Mouse (Mus musculus): ENCODE data around the gene Rasa3. TPM values are rescaled to one million over a fixed set of nuclear protein-coding genes. Genes with fewer than 3 reads are reported as not detected.

Gene Rasa3
- polyA plus RNA-seq, 1 experiment from 2014 or later = 28.1 TPM

DNA sequence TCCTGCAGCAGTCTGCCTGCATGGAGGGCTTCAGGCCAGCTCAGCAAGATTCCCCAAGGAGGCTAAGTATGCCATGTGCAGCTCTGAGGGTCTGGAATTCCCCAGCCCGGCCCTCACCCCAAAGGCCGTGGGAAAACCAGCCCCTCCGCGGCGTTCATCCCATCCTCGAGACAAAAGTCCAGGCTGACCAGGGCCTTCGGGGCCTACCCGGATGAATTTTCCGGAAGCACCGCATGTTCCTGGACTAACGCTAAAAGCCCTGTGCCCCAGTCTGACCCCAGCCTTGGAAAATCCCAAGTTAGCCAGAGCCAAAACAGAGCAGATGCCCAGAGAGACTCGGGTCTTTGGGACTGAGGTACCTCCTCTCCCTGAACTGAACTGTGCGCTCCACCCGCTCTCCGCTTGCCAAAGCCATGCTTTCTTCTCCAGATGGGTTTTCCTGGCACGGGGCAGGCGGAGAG, 7.4 kb downstream of the Rasa3 start:
- DNase-seq (ENCODE audit: low read depth, low spot score) = no peak
- no peaks in the 10 kb centered on the region for H3K27me3 ChIP-seq

DNA sequence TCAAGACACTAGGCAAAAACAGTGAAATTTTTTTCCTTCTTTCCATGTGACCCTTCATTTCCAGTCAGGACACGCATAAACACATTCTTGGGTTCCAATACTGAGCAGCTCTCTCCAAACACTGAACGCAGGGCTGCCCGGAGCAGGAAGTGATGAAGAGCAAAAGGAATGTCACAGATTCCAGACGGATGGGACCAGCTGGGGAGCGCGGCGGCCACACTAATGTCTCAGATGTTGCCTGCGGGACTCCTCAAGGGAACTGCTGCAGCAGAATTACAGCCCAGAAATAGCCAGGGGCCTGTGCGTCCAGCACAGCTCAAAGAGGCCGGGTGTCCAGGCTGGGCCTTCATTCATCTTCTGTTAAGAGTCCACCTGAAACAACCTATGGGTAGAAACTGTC, 9.0 kb downstream of the Rasa3 start:
- POLR2A ChIA-PET = no interaction called here
- peak; percentile 91 for ATAC-seq
- no peak for DNase-seq (ENCODE audit: low read depth, low spot score)
- in situ Hi-C loops (cut with MboI; ENCODE audit: low pct_unique_long_range_greater_than_20kb) = no loop called here
- no peaks in the 10 kb centered on the region for H3K27me3 ChIP-seq
- TF ChIP-seq CTCF (IDR thresholded peaks at IDR 0.05) = no peak
- CTCF ChIA-PET = interaction anchor here (1.2 to 2.1 kb wide), 2 partner anchors 53 to 86 kb away, joined by 3 to 5 read pairs; no protein-coding TSS in a partner anchor

More for the DNA sequence above, 7.4 kb downstream of the Rasa3 start:
- TF ChIP-seq CTCF (IDR thresholded peaks at IDR 0.05) = no peak
- CTCF ChIA-PET = interaction anchor here (2.1 kb wide), 1 partner anchor 55 kb away, joined by 5 read pairs; no protein-coding TSS in a partner anchor
- in situ Hi-C loops (cut with MboI; ENCODE audit: low pct_unique_long_range_greater_than_20kb) = no loop called here
- ATAC-seq = no peak
- POLR2A ChIA-PET = no interaction called here

- DNase-seq (ENCODE audit: low read depth, low spot score) (no peak), ATAC-seq (peak; percentile 28)
- ChIA-PET POLR2A (no interaction called here), CTCF (interaction anchor here (1.2 to 2.1 kb wide), 3 partner anchors 53 to 103 kb away, joined by 3 to 5 read pairs (median 3); no protein-coding TSS in a partner anchor)
- H3K27me3 ChIP-seq = no peaks in the 10 kb centered on the region
- in situ Hi-C loops (cut with MboI; ENCODE audit: low pct_unique_long_range_greater_than_20kb) = no loop called here
- no peak for TF ChIP-seq CTCF (IDR thresholded peaks at IDR 0.05)
These were observed 9.5 kb downstream of the Rasa3 start for GRCm38 (mm10) chr8:13667917-13668316.

GRCm38 (mm10) chr8:13665944-13666343, 11.5 kb downstream of the Rasa3 start:
- in situ Hi-C loops (cut with MboI; ENCODE audit: low pct_unique_long_range_greater_than_20kb) = no loop called here
- ChIA-PET CTCF (interaction anchor here (1.1 kb wide), 1 partner anchor 25 kb away, joined by 3 read pairs; no protein-coding TSS in a partner anchor), POLR2A (no interaction called here)
- no peak for TF ChIP-seq CTCF (IDR thresholded peaks at IDR 0.05)
- no peaks in the 10 kb centered on the region for H3K27me3 ChIP-seq
- DNase-seq (ENCODE audit: low read depth, low spot score) = no peak
- no peak for ATAC-seq

GRCm38 (mm10) chr8:13665538-13665937, 11.9 kb downstream of the Rasa3 start:
- no peaks in the 10 kb centered on the region for H3K27me3 ChIP-seq
- no peak for TF ChIP-seq CTCF (IDR thresholded peaks at IDR 0.05)
- DNase-seq (ENCODE audit: low read depth, low spot score) (no peak), ATAC-seq (no peak)
- CTCF ChIA-PET = interaction anchor here (1.1 kb wide), 1 partner anchor 25 kb away, joined by 3 read pairs; no protein-coding TSS in a partner anchor
- POLR2A ChIA-PET = no interaction called here
- in situ Hi-C loops (cut with MboI; ENCODE audit: low pct_unique_long_range_greater_than_20kb) = no loop called here

DNA sequence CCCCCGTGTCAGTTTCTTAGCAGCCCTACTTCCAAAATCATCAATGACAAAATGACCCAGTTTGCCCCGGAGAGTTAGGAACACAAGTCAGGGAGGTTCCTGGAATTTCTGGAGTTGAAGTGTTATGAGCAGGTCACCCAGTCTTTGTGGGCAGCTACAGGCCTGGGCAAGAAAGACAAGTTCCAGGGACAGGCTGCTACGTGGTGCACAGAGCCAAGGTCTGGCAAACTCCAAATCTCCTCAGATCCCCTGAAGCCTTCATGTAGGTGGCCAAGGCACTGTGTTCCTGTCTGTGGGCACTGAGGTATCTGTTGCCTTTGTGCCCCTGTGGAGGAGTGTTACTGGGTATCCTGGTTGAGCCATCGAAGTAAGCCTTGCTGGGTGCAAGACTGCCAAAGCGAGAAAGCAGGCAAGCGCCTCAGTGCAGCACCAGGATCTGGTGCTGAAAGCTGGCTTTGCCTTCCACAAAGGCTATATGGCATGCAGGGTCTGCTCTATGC, 12.6 kb downstream of the Rasa3 start:
- in situ Hi-C loops (cut with MboI; ENCODE audit: low pct_unique_long_range_greater_than_20kb) = no loop called here
- CTCF ChIA-PET = interaction anchor here (1.1 kb wide), 1 partner anchor 24 kb away, joined by 3 read pairs; no protein-coding TSS in a partner anchor

DNA sequence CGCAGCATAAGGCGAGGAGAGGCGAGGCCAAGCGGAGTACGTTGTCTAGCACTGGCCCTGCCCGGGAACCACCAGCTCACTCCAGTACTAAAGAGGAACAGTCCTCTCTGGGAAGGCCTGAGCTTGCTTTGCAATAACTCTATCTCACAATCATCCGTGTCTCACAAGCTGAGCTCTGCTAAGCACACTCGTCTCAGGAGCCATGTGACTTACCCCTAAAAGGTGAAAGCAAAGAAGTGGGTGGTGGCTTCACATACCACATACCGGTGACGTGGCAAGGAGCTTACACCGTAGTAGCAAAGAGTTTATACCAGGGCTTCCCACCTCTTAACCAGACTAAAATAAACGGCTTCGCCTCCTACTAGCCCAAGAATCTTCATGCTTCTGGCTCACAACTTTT, 17.1 kb downstream of the Rasa3 start:
- ChIA-PET POLR2A (no interaction called here), CTCF (interaction anchor here (0.9 to 2.0 kb wide), 2 partner anchors 10 to 14 kb away, joined by 3 to 5 read pairs; no protein-coding TSS in a partner anchor)
- ATAC-seq (no peak), DNase-seq (ENCODE audit: low read depth, low spot score) (no peak)
- in situ Hi-C loops (cut with MboI; ENCODE audit: low pct_unique_long_range_greater_than_20kb) = no loop called here
- TF ChIP-seq CTCF (IDR thresholded peaks at IDR 0.05) = no peak
- no peaks in the 10 kb centered on the region for H3K27me3 ChIP-seq

More for the DNA sequence above, 12.6 kb downstream of the Rasa3 start:
- no peak for TF ChIP-seq CTCF (IDR thresholded peaks at IDR 0.05)
- POLR2A ChIA-PET = interaction anchor here (0.6 kb wide), 1 partner anchor 709 kb away, joined by 6 read pairs; no protein-coding TSS in a partner anchor
- DNase-seq (ENCODE audit: low read depth, low spot score) (no peak), ATAC-seq (no peak)
- no peaks in the 10 kb centered on the region for H3K27me3 ChIP-seq

- POLR2A ChIA-PET = no interaction called here
- CTCF ChIA-PET = no interaction called here
- ATAC-seq (no peak), DNase-seq (ENCODE audit: low read depth, low spot score) (no peak)
- no peak for TF ChIP-seq CTCF (IDR thresholded peaks at IDR 0.05)
- in situ Hi-C loops (cut with MboI; ENCODE audit: low pct_unique_long_range_greater_than_20kb) = no loop called here
- H3K27me3 ChIP-seq = no peaks in the 10 kb centered on the region
These were observed 19.9 kb downstream of the Rasa3 start for GRCm38 (mm10) chr8:13657479-13657878.

GRCm38 (mm10) chr8:13655033-13655351, 22.4 kb downstream of the Rasa3 start:
- in situ Hi-C loops (cut with MboI; ENCODE audit: low pct_unique_long_range_greater_than_20kb) = no loop called here
- CTCF ChIA-PET = no interaction called here
- TF ChIP-seq CTCF (IDR thresholded peaks at IDR 0.05) = no peak
- ATAC-seq (no peak), DNase-seq (ENCODE audit: low read depth, low spot score) (no peak)
- no peaks in the 10 kb centered on the region for H3K27me3 ChIP-seq
- POLR2A ChIA-PET = no interaction called here

- ChIA-PET POLR2A (interaction anchor here (1.2 kb wide), 1 partner anchor 10 kb away, joined by 3 read pairs; no protein-coding TSS in a partner anchor), CTCF (no interaction called here)
- no peaks in the 10 kb centered on the region for H3K27me3 ChIP-seq
- ATAC-seq (no peak), DNase-seq (ENCODE audit: low read depth, low spot score) (no peak)
- in situ Hi-C loops (cut with MboI; ENCODE audit: low pct_unique_long_range_greater_than_20kb) = no loop called here
- TF ChIP-seq CTCF (IDR thresholded peaks at IDR 0.05) = no peak
These were observed 22.9 kb downstream of the Rasa3 start for GRCm38 (mm10) chr8:13654350-13655032.

DNA sequence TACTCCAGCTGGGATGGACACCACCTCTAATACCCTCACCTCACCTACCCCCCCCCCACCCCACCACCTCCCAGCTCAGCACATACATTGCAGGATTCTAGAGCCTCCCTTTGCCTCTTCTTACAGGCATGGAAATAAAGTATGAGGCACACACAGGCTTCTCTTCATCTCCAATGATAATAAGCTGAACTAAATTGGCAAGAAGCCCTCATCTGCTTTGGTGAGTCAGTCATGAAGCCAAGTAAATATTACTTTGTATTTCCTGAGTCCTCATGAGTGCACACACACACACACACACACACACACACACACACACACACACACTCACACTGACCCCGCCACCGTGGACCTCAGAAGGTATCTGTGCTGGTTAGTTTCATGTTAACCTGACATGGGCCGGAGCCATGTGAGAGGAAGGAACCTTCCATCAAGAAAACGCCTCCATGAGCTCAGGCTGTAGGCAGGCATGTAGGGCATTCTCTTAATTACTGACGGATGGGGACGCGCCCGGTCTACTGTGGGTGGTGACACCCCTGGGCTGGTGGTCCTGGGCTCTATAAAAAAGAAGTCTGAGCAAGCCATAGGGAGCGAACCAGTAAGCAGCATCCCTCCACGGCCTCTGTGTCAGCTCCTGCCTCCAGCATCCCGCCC, 26.7 kb downstream of the Rasa3 start:
- ChIA-PET CTCF (interaction anchor here (0.7 to 1.0 kb wide), 2 partner anchors 10 to 22 kb away, joined by 3 to 4 read pairs; no protein-coding TSS in a partner anchor), POLR2A (interaction anchor here (0.6 to 0.7 kb wide), 2 partner anchors 9 to 27 kb away, joined by 3 to 5 read pairs; no protein-coding TSS in a partner anchor)

More for the DNA sequence above, 26.7 kb downstream of the Rasa3 start:
- in situ Hi-C loops (cut with MboI; ENCODE audit: low pct_unique_long_range_greater_than_20kb) = no loop called here
- DNase-seq (ENCODE audit: low read depth, low spot score) (no peak), ATAC-seq (no peak)
- no peak for TF ChIP-seq CTCF (IDR thresholded peaks at IDR 0.05)
- H3K27me3 ChIP-seq = no peaks in the 10 kb centered on the region
